Mouse (Mus musculus) cerebellum, adult 11-12 months (tissue): ENCODE data around the gene Pea15a.
"Not testable (repeated sequence)": the region's sequence is repeated elsewhere in the genome, so short reads cannot be mapped to it uniquely, and the experiment has no call there.

ENCODE experiments used
- DNase-seq: peaks from one replicate; pipeline ENCODE4 v3.0.0; 2022

Pea15a gene

DNA sequence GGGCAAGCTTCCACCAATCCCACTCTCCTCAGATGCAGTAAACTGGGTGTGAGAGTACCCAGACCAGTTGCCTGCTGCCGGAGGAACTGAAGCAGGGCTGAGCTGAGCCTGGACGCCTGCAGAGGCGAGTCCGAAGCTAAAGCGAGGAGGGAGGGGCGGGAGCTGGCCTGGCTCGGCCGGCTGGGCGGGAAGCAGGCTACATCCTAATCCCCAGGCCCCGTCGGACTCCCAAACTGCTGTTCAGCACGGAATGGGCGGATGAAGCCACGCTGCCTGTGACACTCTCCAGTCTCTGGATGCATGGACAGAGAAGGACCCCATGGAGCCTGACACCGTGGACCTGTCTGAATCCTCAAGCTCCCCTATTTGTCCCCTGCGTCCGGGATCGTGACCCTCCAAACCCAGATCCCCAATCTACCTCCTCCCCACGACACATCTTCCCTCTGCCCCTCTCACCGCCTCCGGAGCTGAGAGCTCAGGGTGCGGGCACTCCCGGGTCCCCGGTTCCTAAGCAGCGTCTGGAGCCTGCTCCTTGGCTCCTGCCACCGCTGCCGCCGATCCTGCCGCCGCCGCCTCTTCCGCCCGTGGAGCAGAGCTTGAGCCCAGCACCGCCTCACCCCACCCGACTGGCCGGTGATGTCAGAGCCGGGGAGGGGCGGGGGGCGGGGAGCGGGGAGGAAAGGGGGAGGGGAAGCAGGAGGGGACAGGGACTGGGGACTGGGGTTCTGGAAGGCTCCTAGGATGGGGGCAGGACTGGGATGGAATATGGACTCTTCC lies at the start of gene Pea15a:
Gene Pea15a, minus strand, starts transcription at position 664 of the 777 bp plus-strand sequence.
- DNase-seq = peak; percentile 93

DNA sequence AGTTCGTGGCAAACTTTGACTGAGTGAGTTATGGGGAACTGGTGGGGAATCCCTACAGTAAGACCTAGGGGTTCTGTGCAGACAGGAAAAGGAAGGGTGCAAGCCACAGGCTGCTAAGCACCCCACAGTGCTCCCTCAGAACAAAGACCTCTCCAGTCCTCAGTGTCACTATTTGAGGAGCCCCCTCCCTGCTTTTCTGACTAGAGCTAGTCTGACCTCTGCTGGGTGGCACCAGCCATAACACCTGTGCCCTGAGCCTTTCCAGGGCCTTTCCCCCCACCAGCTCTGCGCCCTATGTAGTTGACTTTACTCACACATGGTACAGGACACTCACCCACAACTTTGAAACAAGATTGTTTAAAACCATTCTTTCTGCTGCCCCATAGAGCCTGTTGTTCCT lies 41.1 kb upstream of the Pea15a start:
- DNase-seq = no peak

DNA sequence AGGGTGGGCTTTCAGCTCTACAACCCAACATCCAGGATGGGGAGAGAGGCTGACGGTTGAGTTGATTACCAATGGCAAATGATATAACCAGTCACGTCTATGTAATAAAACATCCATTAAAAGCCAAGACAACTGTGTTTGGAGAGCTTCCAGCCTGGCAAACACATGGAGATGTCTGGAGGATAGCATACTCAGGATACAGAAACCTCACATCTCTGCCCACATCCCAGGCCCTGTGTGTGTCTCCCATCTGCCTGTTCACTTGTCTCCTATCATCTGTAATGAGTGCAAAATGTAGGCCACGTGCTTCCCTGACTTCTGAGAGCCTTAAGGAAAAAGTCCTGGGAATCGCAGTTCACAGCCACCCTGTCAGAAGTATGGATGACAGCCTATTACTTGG lies 40.6 kb upstream of the Pea15a start:
- no peak for DNase-seq

DNA sequence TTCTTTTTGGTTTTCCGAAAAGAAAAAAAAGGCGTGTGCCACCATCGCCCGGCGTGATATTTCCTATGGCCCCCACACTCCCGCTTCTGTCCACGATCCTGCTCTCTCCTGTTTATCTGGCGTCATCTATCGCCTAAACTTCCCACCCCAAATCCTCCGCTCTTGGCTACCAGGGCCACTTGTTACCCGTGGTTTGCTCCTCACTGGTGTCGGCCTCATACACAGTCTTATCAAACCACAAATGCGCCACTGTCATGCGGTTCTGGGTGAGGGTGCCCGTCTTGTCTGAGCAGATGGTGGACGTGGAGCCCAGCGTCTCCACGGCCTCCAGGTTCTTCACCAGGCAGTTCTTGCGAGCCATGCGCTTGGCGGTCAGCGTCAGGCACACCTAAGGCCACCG lies 38.0 kb upstream of the Pea15a start:
- DNase-seq = not testable (repeated sequence)

DNA sequence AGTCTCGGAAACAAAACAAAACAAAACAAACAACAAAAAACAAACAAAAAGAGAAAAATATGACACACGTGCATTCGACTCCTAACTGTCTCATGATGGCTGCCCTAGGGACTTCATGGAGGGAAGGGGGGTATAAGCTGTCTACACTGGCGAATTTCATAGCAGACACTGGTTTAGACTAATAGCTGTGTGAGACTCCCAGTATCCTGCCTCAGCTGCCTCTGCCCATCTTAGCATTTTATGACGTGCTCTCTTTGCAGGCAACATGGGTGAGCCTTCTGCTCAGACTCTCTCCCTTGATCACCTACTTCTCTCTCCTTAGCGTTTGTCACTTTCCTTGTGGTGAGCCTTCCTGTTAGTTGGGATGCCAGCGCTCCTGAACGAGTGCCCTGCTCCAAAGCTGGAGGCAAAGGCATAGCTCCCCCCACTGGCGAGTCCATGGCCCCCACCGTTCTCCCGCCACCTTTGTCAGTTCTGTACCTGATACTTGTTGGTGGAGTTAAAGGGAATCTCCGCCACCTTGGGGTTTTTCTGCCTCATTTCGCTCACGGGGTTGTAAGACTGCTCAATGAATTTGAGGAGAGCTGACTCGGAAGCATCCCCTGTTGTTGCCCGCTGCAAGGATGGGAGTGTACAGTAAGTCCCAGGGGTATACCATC lies 37.1 kb upstream of the Pea15a start:
- DNase-seq = peak; percentile 19

DNA sequence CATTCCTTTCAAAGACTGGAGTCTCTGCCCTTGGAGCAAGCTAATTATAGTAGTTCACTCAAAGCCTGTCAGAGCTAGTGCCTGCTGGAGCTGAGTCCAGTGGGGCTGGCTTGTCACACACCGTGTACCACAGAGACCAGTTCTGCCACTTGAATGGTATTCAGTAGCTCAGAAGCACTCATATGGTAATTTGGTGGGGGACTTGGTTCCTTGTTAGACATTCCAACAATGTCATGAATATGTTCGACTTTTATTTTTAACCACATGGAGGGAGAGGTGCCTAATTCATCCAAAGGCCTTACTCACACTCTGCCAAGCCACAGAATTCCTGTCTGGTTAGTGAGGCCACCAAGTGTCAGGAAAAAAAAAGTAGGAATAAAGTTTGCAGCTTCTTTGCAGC lies 35.8 kb upstream of the Pea15a start:
- no peak for DNase-seq

DNA sequence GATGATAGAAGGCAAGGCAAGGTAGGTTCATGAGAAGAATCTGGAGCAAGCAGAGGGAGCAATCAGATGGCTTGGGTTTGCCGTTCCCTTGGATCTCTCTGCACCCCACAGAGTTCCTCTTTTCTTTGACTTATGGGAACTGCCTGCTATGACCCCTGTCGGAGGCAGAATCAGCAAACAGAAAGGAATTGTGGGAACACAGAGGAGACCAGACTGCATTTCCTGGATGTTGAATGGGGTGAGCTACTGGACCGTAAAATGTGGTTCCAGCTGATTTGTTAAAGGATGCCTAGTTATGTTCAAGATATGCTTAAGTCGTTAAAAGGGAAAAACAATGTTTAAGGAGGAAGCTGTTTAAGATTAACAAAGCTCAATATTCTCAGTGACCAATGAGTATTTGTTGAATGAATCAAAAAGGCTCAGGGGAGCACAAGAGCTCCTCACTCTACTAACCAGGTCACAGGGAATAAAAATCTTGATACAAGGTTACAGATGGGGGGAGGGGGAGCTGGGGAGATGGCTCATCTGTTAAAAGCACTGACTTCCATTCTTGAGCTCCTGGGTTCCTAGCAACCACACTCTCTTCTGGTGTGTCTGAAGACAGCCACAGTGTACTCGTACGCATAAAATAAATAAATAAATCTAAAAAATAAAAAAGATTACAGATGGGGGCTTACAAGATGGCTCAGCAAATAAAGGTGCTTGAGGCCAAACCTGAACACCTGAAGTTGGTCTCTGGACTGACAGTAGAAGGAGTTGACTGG lies 34.5 kb upstream of the Pea15a start:
- no peak for DNase-seq

DNA sequence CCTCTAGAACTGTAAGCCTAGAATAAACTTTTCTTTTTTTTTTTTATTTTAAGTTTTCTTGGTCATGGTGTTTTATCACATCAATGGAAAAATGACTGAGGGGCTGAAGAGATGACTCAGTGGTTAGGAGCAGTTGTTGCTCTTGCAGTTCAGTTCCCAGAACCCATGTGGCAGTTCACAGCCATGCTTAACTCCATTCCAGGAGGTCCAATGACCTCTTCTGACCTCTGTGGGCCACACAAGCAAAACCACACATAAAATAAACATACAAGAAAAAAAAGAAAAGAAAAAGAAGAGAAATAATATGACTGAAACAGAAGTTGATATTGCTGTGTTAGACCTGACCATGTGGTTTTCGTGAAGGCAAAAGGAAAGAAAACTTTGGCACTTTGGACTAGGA lies 22.6 kb upstream of the Pea15a start:
- no peak for DNase-seq

DNA sequence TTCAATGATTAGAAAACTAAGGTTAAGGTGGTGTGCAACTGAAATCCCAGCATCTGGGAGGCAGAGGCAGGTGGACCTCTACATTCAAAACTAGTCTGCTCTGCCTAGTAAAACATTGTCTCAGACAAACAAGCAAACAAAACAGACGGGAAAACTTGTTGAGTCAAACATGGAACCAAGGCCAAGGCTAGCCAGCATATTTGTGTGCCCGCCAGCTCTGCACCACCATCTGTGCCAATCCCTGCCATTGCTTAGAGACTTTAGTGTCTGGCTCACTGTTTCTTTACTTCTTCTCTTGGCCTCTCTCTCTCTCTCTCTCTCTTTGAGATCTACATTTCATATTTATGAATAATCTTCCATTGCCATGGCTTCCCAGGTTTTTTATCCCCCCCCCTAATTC lies 21.6 kb upstream of the Pea15a start:
- DNase-seq = no peak

DNA sequence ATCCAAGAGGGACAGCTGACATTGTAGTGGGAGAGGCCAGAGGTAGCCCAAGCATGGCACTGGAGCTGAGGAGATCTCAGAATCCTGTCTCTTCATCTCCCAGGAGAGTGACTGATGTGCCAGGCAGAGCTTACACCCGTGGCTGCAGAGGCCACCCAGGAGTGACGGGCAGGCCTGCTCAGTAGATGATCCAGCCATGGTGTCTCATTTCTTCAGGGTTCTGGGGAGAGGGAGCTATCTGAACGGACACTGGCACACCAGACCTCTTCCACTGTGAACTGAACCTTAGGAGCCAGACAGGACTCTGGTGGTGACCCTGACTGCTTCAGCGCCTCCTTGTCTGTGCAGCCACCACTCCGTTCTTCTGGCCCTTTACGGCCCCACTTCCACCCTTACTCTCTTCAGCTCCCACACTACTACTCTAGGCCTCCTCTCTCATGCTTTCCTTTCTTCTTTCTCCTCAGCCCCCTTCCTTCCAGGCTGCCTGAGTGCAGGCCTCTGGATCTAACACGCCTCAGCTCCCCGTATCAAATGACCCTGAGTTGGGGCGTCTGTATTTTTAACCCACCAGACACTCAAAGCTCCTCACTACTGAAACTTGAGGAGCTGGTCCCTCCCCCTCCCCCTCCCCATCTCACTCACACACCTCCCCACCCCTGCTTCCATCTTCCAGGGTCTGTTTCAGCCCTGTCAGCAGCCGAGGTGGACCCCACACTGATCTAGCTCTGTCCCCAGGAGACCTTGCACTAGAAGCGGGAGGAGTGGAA lies 14.9 kb upstream of the Pea15a start:
- no peak for DNase-seq

DNA sequence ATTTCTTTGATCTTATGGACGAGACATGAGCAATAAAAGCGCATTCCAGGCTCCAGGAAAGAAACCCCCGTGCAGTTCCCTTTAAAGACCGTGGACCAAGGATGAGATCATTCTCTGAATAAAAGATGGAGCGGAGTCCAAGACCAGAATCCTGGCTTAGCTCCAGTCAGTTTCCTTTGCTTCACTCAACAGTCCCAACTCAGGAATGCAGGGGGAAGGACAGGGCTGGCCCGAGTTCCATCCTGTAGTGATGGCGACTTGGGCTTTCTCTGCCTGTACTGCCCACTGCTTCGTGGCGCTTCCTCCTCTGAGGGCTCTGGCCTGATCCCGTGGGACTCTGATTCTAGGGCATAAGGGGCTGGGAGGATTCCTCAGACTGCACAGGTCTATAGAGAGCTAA lies 13.8 kb upstream of the Pea15a start:
- DNase-seq = no peak

DNA sequence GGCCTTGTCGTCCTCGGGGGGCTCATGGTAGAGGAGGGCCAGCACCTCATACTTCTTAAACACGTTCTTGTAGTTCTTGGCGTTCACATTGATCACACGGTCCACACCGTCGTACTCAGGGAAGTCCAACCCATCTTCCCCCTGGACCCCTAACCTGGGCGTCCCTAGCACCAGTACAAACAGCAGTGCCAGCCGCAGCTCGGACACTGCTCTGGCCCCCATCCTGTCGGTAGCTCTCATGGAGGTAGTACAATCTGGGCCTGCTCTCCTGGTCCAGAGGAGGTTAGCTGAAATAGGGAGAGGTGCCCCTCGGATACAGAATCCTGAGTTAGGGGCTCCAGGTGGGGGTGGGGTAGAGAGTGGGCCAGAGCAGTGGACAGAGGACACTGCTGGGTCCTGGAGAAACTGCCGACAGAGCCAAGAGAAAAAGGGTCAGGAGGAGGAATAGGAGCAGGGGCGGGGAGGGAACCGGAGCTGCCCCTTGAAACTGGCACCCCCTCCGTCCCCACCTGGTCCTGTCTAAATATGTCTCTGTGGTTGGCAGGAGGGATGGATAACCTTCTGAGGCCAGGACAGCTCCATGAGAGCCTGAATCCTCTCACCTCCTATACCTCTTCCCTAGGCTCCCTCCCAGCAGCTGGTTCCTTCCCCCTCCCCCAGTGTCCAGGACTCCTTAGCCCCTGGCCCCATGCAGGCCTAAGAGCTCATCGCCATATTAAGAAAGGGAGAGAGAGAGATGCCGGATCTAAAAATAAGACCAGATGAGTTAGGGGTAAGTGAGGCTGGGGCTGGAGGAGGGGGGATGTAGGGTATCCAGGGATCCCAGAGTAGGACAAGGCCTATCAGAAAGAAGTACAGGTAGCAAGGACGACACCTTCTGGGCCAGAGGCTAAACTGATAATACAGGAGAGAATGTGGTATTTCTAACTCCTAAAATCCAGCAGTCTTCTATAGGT lies 13.1 kb upstream of the Pea15a start, which contains the start of gene Casq1:
Gene Casq1, minus strand, starts transcription at position 418 of the 956 bp plus-strand sequence.
- no peak for DNase-seq

DNA sequence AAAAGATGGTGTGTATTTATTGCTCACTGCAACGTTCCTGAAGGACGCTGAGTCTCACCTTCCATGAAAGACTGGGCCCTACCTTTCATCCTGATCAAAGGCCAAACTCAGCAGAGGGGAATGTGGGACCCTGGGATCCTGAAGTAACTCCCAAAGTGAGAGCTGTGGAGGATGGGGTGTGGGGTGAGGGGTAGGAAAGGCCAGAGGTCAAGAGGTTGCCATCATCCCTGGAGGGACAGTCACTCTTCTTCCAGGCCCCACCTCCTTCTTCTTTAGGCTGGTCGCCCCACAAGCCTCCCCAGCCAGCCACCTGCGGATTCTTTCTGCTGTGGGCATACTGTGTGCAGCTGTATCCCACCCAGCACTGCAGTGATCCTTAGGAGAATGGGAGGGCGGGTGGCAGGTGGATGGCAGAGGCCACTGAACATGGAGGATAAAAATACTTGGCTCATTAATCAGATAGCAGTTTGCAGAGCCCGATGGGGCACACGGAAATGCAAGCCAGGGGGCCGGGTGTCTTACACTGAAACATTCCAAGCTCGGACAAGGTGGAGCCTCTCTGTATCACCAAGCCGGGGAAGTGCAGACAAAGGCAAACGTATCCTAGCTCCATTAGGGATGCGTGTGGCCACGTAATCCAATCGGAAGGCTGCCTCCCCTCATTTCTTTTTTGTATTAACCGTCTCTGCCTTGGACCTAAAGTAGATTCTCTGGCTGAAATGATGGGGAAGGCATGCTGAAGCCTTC lies 11.7 kb upstream of the Pea15a start:
- no peak for DNase-seq

DNA sequence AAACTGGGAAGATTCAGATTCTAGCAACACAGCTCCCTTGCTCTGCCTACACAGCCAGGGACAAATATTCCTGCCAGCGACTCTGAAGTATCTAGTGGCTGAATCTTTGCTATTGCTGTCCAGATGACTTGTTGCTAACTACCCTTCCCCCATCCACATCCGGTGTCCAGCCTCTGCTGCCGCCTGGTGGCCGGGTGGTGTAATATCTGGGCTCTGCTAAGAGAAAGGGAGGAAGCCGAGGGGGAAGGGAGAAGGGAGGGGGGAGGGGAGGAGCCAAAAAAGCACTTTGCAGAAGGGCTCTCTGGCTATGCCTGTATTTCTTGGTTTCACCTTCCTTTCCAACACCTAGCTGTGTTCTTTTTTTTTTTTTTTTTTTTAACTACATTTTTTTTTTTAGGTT lies 10.5 kb upstream of the Pea15a start:
- peak; percentile 88 for DNase-seq

DNA sequence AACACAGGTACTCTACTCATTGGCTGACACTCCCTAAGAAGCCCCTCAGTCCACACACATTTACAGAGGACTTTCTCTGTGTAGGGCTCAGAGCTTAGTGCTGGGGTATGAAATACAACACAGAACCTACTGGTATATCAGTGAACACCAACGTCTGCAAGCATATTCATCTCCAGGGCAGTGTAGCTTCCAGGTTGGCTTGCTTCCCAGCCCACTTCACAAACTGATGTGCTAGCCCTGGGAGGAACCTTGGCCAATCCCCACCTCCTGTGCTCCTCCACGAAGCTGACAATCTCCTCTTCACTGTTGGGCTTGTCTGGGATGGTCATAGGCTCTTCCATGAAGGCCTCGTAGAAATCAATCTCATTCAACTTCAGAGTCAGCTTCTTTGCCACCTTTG lies 8.1 kb upstream of the Pea15a start:
- no peak for DNase-seq

DNA sequence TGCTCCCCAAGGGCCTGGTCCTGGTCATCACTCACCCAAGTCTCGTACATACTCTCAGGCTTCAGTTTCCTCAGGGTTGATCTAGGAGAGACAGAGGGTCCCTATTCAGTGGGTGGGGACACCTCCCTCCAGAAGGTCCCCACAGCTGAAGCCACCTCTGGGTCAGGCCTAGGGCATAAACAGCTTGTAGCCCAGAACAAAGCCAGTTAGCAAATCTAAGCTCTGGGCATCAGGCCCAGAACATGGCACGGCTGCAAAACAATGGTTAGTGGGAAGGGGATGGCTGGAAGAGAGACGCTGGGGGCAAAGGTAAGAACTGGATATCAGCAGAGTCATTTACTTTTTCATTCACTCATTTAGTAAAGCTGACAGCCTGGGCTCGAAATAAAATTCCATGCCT lies 7.2 kb upstream of the Pea15a start:
- no peak for DNase-seq

DNA sequence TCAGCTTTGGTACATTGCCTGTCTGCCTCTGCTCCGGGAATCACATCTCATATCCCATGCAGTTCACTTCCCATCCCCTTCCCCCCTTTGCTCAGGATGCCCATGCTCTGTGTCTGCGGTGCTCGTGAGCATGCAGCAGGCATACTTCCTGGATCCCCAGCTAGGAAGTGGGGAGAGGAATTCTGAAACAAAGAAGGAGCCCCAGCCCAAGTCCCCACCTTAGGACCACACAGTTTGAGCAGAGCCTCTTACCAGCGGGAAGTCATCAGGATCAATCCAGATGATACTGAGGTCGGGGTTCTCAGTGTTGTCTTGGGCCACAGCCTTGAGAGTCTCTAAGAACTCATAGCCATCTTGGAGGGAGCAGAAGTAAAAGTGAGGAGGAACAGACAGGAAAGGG lies 6.2 kb upstream of the Pea15a start:
- no peak for DNase-seq

DNA sequence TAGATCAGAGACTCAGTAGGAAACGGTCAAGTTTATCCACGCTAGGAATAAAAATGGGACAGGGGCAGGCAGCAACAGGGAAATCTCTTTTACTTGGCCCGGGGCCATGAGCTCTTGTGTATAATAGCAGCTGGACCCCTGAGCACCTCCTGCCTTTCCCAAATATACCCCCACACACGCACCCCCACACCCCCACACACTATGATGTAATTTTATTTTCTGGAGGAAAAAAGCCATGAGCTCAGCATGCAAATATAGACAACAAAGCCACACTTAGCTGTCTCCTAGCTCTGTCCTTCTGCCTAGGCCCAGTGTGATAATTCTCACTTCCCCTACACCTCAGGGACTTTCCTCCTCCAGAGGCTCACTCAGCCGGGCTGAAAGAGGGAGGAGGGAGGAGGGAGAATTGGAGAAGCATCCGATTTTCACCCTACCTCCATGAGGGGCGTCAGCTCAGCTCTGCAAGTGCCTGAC lies 544 bp upstream of the Pea15a start:
- peak; percentile 75 for DNase-seq

DNA sequence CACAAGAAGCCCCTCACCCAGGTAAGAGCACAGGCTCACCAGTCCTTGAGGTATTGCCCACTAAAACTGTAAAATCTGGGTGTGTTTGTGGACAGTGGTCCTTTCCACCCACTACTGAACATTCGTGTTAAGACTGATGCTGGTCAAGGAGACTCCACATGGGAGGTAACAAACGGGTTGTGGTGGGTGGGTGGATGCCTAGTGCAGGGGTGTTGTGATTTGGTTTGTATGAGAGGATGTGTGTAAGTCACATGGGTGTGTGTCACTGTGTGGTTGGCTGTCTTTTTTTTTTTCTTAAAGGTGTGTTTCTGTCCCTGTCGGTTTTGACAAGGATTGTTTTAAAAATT lies 890 bp downstream of the Pea15a start:
- DNase-seq = peak; percentile 65

DNA sequence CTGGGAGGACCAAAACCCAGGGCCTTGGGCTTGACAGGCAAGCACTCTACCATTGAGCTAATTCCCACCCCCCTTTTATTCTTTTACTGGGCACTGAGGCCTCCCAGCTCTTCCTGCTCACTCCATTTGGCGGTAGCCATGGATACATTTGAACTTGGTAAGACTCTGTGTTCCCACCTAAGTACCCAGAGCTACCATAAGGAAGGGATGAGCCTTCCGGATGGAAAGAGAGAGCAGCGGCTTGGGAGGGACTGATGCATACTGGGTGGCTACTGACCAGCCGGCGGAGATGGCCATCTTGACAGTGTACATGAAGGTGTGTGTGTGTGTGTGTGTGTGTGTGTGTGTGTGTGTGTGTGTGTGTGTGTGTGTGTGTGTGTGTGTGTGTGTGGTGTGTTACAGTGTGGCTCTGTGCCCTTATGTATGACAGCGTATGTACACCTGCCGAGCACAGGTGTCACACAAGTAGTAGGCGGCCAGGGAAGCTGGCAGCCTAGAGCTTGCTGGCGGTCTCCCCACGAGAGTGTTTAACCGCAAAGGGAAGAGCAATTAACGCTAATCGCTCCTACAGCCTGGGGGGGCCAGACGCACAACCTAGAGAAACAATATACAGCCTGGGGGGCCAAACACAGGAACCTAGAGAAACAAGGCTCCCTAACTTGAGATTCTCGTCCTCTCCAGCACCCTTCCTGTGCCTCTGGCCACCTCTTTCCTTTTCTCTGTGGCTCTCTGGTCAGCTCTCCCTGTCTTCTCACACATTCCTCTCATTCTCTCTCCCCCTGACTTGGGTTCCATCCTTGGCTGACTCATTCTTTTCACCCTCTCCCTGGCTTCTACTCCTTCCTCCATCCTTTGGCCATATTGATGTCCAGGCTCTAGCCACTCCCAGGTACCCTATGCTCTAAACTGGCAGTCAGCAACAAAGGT lies 1.5 kb downstream of the Pea15a start:
- peak; percentile 79 for DNase-seq
